Mouse (Mus musculus) ES-E14 (cell line): ENCODE data around the gene Agap1. TPM values are rescaled to one million over a fixed set of nuclear protein-coding genes. Genes with fewer than 3 reads are reported as not detected.
A peak's percentile ranks its signal among the peaks of the same experiment; 100 is the strongest.

ENCODE experiments used
- DNase-seq: peaks from one replicate; pipeline ENCODE4 v3.0.0-alpha.2; 2013; ENCODE audit warnings: low read depth, low spot score
- H3K27ac ChIP-seq: 2 replicates; pipeline ENCODE4 v1.5.1; 2012; ENCODE audit warnings: low read depth, mild to moderate bottlenecking, low read length, moderate library complexity, mixed read lengths; ENCODE audit not compliant: poor library complexity, insufficient read depth, severe bottlenecking
- H3K36me3 ChIP-seq: 2 replicates; pipeline ENCODE4 v1.6.1; 2012; ENCODE audit warnings: mild to moderate bottlenecking, low read length, moderate library complexity, mixed read lengths; ENCODE audit not compliant: control insufficient read depth, poor library complexity, insufficient read depth, severe bottlenecking
- H3K4me1 ChIP-seq, 2 experiments: fragments of 150-350 bp in 1 of 2; sonication (generic) in 1 of 2; 2 replicates each; pipeline ENCODE4 v1.6.1; 2012; ENCODE audit warnings: low read length in 2 of 2, mild to moderate bottlenecking in 1 of 2, mixed read lengths in 1 of 2; ENCODE audit not compliant: control insufficient read depth in 2 of 2, insufficient read depth in 2 of 2, poor library complexity in 1 of 2
- H3K4me3 ChIP-seq, 2 experiments: fragments of 150-350 bp in 1 of 2; sonication (generic) in 1 of 2; 2 replicates each; pipeline ENCODE4 v1.5.1; 2012; ENCODE audit warnings: low read length in 2 of 2, low read depth in 1 of 2, mild to moderate bottlenecking in 1 of 2, mixed read lengths in 1 of 2; ENCODE audit not compliant: insufficient read depth in 1 of 2, poor library complexity in 1 of 2, severe bottlenecking in 1 of 2
- H3K9ac ChIP-seq: 2 replicates; pipeline ENCODE4 v1.6.1; 2012; ENCODE audit warnings: low read depth, mild to moderate bottlenecking, low read length, mixed read lengths; ENCODE audit not compliant: poor library complexity, insufficient read depth, severe bottlenecking
- H3K9me3 ChIP-seq: fragments of 150-350 bp; sonication (generic); 2 replicates; pipeline ENCODE4 v1.6.1; 2012; ENCODE audit warnings: low read depth, mild to moderate bottlenecking, low read length; ENCODE audit not compliant: control insufficient read depth, insufficient read depth
- CHD2 ChIP-seq: IDR thresholded peaks from 2 replicates; pipeline ENCODE4 v1.6.1; 2014; ENCODE audit warnings: mild to moderate bottlenecking, low read depth, low read length, inconsistent platforms
- HCFC1 ChIP-seq: IDR thresholded peaks from 2 replicates; pipeline ENCODE4 v1.6.1; 2012; ENCODE audit warnings: low read length, inconsistent platforms, borderline replicate concordance; ENCODE audit not compliant: insufficient read depth
- MAFK ChIP-seq: IDR thresholded peaks from 2 replicates; pipeline ENCODE4 v1.6.1; 2014; ENCODE audit warnings: mild to moderate bottlenecking, low read depth, low read length, inconsistent platforms; ENCODE audit not compliant: insufficient read depth
- ZC3H11A ChIP-seq: IDR thresholded peaks from 2 replicates; pipeline ENCODE4 v1.6.1; 2012; ENCODE audit warnings: low read depth, mild to moderate bottlenecking, inconsistent platforms, low read length, borderline replicate concordance
- ZNF384 ChIP-seq: IDR thresholded peaks from 2 replicates; pipeline ENCODE4 v1.6.1; 2012; ENCODE audit warnings: low read depth, low read length, inconsistent platforms
- in situ Hi-C, 2 experiments: fragments of 600-800 bp; cut with MboI; formaldehyde crosslinking; loops; one replicate each; pipeline ENCODE4 v1.15.1; 2025; ENCODE audit warnings: low sequenced_read_pairs in 2 of 2, inconsistent platforms in 1 of 2; ENCODE audit not compliant: unreplicated experiment in 2 of 2
- total RNA-seq: library from RNA; depleted of rRNA; stranded (reverse); fragments of 300-350 nt; gene quantifications from 2 replicates; pipeline ENCODE4 v1.2.3, GENCODE M21; 2012

Agap1 gene
- total RNA-seq, 1 experiment: 19.8 TPM

DNA sequence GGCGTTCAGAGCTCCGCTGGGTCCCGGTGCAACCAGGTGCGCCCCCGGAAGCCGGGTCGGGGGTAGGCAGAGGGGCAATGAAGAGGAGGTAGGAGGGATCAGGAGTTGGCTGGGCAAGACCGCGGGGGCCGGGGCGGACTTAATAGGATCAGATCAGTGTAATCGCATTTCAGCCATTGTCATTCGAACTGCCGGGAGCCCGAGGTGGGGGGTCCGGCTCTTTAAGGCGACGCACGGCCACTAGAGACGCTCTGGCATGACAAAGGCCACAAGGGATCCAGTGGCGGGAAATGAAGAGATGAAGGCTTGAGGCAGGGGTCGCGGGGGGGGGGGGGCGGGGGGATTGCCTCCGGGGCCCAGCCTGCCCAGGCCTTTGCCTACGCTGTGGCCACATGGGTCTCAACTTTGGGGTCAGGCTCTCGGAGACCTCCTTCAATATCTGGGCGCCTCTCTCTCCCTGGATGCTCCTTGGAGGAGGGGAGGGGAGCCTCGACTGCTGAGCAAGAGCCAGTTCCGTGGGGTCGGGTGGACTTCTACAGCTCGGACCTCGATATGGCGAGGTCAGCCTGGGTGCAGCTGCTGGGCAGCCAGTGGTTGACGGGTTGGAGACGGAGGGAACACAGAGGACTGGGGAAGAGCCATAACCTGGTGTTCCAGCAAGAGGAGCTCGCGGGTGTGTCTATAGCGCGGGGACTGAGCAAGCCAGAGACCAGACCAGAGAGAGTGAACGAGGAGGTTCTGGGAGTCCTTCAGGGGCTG is 468.5 kb downstream of the Agap1 start:
- DNase-seq: no peak
- no peak for TF ChIP-seq ZNF384
- no peak for TF ChIP-seq MAFK
- TF ChIP-seq ZC3H11A: no peak
- no peak for TF ChIP-seq HCFC1
- Histone ChIP-seq H3K36me3 (peaks cover 5% of the 10 kb centered on the region; the same call in 1 of the 2 replicates), H3K9me3 (no peaks in the 10 kb centered on the region), H3K4me1 (peaks cover 5 to 21% of the 10 kb centered on the region in 2 experiments; a peak in 2 of 4 replicates), H3K9ac (peak overlapping the region; percentile 9; the same call in 1 of the 2 replicates), H3K27ac (no peak overlapping the region), H3K4me3 (peak overlapping the region; percentile 22 to 25; a peak in 3 of 4 replicates)
- in situ Hi-C loops: no loop called here

DNA sequence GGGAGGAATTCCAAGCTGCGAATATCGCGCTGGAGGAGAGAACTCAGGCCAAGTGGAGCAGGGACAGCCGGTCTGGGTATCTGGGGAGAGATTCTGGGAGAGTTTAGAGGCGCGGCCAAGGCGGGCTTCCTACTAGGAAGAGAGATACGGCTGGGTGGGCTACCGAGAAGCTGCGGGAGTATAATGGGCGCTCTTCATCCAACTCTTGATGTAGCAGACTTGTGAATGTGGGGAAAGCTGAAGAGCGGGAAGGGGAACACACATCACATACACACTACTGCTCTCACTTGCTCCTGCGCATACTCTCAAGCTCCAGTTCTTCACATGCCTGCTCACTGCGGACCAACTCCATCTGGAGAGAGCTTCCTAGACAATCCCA is 469.0 kb downstream of the Agap1 start:
- in situ Hi-C loops: no loop called here
- Histone ChIP-seq H3K4me3 (peak overlapping the region in 1 of 2 experiments; percentile 25; a peak in 1 of 4 replicates), H3K9me3 (no peaks in the 10 kb centered on the region), H3K4me1 (peaks cover 5 to 21% of the 10 kb centered on the region in 2 experiments; a peak in 2 of 4 replicates), H3K27ac (no peak overlapping the region), H3K36me3 (peaks cover 11% of the 10 kb centered on the region), H3K9ac (peak overlapping the region; percentile 9; the same call in 1 of the 2 replicates)
- no peak for DNase-seq
- TF ChIP-seq CHD2 (no peak), ZNF384 (no peak), HCFC1 (no peak)

DNA sequence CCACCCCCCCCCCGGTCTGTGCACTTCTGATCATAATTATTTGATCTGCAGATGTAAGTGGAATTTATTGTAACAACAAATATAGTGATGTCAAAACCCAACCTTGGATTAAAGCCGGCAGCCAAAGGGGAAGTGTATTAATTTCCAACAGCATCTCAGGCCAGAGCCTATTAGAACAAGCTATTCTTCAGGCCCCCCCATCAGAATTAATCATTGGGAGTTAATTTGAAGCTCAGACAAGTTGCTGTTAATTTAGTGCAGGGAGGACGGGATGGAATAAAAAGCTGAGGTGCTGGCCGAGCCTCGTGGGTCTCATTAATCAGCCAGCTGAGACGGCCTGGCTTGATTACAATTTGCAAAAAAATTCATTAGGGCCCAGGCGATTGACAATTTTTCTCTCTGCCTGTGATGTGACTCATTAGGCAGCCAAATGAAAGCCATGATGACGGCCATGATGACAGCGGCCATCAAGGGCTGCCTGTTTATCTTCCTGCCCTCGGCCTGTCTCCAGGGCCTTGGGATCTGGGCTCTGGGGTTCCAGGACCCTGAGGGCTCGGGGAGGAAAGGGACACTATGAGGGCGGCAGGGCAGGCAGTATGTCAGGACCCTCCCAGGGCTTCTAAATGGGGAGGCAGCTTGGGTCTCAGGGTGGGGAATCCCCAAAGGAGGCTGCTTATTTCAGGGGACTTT is 471.0 kb downstream of the Agap1 start:
- Histone ChIP-seq H3K9me3 (no peaks in the 10 kb centered on the region), H3K4me1 (peaks cover 5 to 26% of the 10 kb centered on the region in 2 experiments; a peak in 2 of 4 replicates), H3K4me3 (no peak overlapping the region), H3K36me3 (peaks cover 15% of the 10 kb centered on the region), H3K9ac (no peak overlapping the region; the same call in 1 of the 2 replicates), H3K27ac (no peak overlapping the region)
- no peak for DNase-seq
- in situ Hi-C loops: loop anchor here in 1 of 2 experiments (25.0 kb wide), 1 partner anchor 163 kb away; no protein-coding TSS in a partner anchor
- TF ChIP-seq HCFC1: no peak
- no peak for TF ChIP-seq ZC3H11A
- TF ChIP-seq CHD2: no peak
- TF ChIP-seq MAFK: no peak
- no peak for TF ChIP-seq ZNF384

DNA sequence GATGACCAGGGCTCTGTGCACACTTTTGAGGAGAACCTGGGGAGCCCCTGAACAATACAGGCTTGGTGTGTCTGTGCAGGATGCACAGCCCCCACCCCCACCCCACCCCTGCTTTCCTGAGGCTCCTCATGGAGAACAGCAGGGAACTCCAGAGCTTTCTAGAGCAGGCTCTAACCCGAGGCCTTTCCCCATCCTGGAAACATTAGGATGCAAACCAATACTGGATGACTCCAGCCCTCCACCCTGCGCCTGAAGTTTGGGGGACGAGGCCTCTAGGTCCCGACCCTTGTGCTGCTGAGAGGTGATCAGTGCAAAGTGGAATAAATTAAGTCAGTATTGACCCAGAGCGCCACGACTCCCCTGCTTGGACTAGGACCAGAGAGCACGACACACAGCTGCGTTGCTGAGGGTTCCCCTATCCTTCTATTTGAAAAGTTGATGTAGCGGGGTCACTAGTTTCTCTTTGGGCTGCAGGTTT is 472.0 kb downstream of the Agap1 start:
- Histone ChIP-seq H3K9ac (peak overlapping the region; percentile 25; the same call in 1 of the 2 replicates), H3K36me3 (peaks cover 15% of the 10 kb centered on the region), H3K4me1 (peaks cover 5 to 26% of the 10 kb centered on the region in 2 experiments; a peak in 3 of 4 replicates), H3K4me3 (peak overlapping the region; percentile 38 to 88; a peak in 3 of 4 replicates), H3K9me3 (no peaks in the 10 kb centered on the region), H3K27ac (no peak overlapping the region)
- DNase-seq: no peak
- TF ChIP-seq MAFK (no peak), CHD2 (no peak), ZC3H11A (no peak), ZNF384 (no peak), HCFC1 (no peak)
- in situ Hi-C loops: loop anchor here in 1 of 2 experiments (25.0 kb wide), 1 partner anchor 164 kb away; no protein-coding TSS in a partner anchor
